Mouse (Mus musculus) kidney, postnatal 4 days (tissue): ENCODE data around the gene Psmb8.
A peak's percentile ranks its signal among the peaks of the same experiment; 100 is the strongest.

Experiments used
- DNase-seq, 2 experiments: peaks; one replicate each; pipeline ENCODE4 v3.0.0; 2021; ENCODE audit warnings: mixed read lengths in 2 of 2

Gene Psmb8

GRCm38 (mm10) chr17:34193468-34193867 is 4.1 kb upstream of the Psmb8 start:
- no peak for DNase-seq

GRCm38 (mm10) chr17:34194723-34195122 is 2.8 kb upstream of the Psmb8 start:
- no peak for DNase-seq

GRCm38 (mm10) chr17:34196491-34196890 is 1.0 kb upstream of the Psmb8 start:
- no peak for DNase-seq

- peak; percentile 65 to 74 for DNase-seq
Observed at GRCm38 (mm10) chr17:34197904-34198520, 491 bp downstream of the Psmb8 start.

GRCm38 (mm10) chr17:34198521-34198912 is 996 bp downstream of the Psmb8 start:
- DNase-seq, result no peak

GRCm38 (mm10) chr17:34199050-34199619 is 1.6 kb downstream of the Psmb8 start:
- no peak for DNase-seq

- no peak for DNase-seq
Observed at GRCm38 (mm10) chr17:34200047-34200446, 2.5 kb downstream of the Psmb8 start.

DNA sequence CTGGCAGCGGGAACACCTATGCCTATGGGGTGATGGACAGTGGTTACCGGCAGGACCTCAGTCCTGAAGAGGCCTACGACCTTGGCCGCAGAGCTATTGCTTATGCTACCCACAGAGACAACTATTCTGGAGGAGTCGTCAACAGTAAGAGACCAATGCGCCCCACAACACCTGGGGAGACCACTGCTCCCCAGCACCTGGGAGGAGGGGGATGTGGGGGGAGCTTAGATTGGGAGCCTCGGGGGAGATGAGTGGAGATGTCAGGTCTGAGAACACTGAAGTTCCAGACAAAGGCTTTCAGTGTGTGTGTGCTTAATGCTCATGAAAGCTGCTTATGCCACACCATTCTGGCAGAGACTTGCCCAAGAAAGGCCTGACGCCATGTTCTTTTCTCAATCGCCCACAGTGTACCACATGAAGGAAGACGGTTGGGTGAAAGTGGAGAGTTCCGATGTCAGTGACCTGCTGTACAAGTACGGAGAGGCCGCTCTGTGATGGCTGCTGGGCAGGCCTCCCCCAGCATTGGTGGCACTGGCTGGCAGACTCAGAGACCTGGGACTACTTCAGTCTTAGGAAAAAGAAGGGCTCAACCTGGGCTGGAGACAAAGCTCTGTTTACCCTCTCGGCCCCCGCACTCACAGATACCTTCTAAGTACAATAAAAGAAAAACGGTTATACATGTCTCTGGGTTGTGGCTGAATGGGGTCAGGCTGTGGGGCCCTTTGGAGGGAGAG is 3.4 kb downstream of the Psmb8 start:
- no peak for DNase-seq

DNA sequence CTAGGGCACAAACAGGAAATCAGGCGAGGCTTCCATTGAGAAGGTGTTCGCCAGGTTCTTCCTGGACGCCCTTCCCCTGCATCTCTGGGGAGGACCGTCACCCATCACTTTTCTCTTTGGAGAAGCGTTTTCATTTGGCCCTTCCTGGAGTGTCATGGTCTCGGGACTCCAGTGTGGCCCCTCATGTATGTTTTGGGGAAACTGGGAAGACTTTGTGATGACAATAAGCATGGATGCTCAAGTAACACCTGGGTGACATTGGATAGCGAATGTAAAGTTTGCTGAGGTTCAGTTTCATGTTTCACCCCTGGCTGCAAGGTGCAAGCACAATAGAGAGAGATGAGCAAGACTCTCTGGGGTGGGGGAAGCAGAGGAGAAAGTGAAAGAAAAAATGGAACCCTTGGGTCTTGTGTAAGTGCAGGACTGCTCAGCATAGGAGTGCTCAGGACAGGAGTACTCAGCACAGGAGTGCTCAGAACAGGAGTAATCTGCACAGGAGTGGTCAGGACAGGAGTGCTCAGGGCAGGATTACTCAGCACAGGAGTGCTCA is 4.1 kb downstream of the Psmb8 start:
- no peak for DNase-seq

- no peak for DNase-seq
Observed at GRCm38 (mm10) chr17:34202760-34203442, 5.4 kb downstream of the Psmb8 start.

DNA sequence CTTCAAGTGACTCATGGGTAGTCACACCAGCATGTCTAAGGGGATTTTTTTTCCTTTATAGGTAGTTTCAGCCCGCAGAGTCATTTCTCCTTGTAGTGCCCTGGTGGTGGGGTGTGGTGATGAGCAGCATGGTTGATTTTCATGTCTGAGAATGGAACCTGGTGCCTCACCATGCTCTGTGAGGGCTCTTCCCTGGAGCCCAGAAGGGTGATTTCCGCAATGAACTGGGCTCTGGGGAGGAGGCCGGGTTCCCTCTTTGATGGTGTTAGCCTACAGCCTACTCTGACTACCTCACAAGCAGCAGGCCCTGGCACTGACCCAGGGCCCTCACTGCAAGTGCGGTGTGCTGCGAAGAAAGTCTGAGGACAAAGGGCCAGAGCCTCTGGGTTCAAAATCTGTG is 5.9 kb downstream of the Psmb8 start, which contains the start of gene Tap2:
Gene Tap2 (plus strand): TSS at position 84 of the 400 bp plus-strand sequence.
- no peak for DNase-seq

DNA sequence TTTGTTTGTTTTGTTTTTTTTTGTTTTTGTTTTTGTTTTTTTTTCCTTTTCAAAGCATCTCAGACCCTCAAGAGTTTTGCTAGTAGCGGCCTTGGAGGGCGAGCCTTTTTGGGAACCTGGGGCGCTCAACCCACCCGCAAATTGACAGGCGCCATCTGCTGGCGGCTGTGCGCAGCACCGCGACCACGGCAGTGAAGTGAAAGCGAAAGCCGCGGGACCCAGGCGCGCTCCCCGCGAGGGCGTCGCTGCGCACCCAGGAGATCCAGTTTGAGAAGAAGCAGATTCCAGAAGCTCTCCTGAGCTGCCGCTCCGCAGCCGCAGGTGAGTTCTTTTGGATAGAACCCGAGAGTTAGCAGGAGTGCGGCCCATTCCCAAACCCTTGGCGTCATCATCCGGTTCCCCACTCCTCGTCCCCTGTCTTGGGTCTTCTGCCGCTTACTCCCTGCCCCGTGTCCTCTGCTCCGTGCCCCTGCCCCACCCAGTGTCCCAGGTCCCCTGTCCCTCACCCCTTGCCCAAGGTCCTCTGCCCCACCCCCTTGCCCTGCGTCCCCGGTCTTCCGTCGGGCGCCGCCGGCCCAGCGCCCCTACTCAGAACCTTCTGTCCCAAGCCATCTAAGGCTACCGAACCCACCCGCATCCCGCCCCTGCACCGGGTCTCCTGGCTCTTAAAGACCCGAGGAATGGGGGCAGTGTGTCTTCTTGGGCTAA is 6.9 kb downstream of the Psmb8 start:
- peak; percentile 94 for DNase-seq

DNA sequence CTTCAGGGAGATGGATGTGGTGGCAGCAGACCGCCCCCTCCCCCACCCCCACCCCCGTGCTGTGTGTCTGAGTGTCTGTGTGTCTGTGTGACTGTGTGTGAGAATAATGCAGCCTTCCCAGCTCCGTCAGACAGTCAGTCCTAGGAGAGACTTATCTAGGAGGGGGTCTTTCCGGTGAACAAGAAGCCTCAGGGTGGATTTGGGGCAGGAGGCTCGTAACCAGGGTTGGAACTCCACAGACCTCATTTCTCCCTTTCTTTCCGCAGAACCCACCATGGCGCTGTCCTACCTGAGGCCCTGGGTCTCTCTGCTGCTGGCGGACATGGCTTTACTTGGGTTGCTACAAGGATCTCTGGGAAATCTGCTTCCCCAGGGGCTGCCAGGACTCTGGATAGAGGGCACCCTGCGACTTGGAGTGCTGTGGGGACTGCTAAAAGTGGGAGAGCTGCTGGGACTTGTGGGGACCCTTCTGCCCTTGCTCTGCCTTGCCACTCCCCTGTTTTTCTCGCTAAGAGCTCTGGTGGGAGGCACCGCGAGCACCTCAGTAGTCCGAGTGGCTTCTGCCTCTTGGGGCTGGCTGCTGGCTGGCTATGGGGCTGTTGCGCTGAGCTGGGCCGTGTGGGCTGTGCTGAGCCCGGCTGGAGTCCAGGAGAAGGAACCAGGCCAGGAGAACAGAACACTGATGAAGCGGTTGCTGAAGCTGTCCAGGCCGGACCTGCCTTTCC is 7.7 kb downstream of the Psmb8 start:
- DNase-seq, result peak in 1 of 2 experiments; percentile 47

DNA sequence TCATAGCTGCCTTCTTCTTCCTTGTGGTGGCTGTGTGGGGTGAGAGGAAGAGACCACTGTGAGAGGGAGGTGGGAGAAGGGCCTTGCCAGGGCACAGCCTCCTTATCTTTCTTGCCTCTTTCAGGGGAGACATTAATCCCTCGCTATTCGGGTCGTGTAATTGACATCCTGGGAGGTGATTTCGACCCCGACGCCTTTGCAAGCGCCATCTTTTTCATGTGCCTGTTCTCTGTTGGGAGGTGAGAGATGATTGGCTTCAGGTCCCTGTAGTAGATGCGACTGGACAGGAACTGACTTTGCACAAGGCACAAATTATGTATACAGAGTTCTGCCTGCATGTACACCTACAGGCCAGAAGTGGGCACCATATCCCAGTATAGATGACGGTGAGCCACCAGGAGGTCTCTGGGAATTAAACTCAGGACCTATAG is 8.2 kb downstream of the Psmb8 start:
- peak in 1 of 2 experiments; percentile 47 for DNase-seq

DNA sequence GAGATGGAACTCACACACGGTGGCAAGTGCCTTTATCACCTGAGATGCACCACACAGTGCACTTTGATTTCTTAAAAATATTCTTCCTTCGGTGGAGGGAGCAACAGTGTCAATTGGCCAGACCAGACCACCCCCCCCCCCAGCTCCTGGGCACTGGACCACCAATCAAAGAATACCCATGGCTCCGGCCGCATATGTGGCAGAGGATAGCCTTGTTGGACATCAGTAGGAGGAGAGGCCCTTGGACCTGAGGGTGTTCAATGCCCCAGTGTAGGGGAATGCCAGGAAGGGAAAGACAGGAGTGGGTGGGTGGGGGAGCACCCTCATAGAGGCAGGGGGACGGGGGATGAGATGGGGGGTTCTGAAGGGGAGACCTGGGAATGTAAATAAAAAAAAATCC is 9.2 kb downstream of the Psmb8 start:
- DNase-seq, result no peak

DNA sequence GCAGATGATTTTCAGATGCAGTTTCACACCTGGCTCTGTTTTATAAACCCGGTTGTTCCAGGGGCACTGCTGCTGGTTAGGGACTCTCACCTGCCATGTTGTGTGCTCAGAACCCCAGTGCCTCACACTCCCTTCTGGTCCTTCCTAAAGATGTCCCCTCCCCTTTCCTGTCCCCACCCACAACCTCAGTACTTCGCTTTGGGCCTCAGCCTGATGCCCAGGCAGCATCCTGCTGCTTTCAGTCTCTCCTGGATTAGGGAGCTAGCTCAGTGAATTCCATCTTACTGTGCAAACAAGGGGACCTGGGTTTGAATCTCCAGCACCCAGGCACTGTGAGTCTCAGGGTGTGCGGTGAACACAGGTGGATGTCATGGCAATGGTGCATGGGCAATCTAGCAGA is 9.9 kb downstream of the Psmb8 start:
- no peak for DNase-seq

DNA sequence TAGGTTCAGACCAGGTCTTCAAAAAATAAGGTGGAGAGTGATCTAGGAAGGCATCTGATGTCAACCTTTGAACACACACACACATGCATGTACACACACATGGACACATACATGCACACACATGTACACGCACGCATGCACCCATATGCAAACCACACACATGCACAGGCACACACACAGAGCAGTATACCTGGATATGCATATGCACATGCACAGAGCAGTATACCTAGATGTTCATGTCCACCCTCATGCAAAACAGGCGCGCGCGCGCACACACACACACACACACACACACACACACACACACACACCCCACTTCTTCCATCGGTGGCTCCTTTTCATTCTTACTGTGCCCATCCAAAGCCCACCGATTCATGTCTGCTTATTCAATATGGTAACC is 10.3 kb downstream of the Psmb8 start:
- no peak for DNase-seq

GRCm38 (mm10) chr17:34208421-34208820 is 10.9 kb downstream of the Psmb8 start:
- DNase-seq, result no peak

DNA sequence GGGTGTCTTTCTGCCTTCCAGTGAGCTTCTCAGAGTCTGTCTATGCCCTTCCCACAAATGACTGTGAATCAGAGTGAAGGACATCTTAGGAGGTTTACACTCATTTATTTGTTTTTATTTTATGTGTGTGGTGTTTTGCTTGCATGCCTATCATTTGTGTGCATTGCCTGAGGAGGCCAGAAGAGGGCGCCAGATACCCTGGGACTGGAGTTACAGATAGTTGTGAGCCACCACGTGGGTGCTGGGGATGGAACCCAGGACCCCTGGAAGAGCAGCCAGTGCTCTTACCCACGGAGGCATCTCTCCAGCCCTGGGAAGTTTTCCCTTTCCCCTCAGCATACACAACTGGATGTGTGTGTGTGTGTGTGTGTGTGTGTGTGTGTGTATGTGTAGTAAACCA is 12.2 kb downstream of the Psmb8 start:
- DNase-seq, result no peak

- no peak for DNase-seq
Observed at GRCm38 (mm10) chr17:34210599-34210998, 13.1 kb downstream of the Psmb8 start.

GRCm38 (mm10) chr17:34211746-34212365 is 14.3 kb downstream of the Psmb8 start:
- no peak for DNase-seq
